Mouse (Mus musculus) liver, embryonic 11.5 days (tissue): ENCODE measurements around the gene Gtpbp8. TPM values are rescaled to one million over a fixed set of nuclear protein-coding genes. Genes with fewer than 3 reads are reported as not detected.

Experiments
- ATAC-seq: fragments of 200-750 bp; cut with Nextera tagmentation; replicated peaks from 2 replicates; pipeline ENCODE4 v1.8.0; 2017; ENCODE audit warnings: moderate number of reproducible peaks, mild to moderate bottlenecking, moderate TSS enrichment, moderate library complexity; ENCODE audit not compliant: low FRiP score
- DNase-seq: peaks from one replicate; pipeline ENCODE4 v3.0.0-alpha.2; 2017; ENCODE audit warnings: low spot score
- H3K27ac ChIP-seq: fragments of 300-500 bp; sonication (generic); 2 replicates; pipeline ENCODE4 v1.5.1; 2014; ENCODE audit warnings: mild to moderate bottlenecking, low read depth, low read length, control low read depth
- H3K27me3 ChIP-seq: fragments of 300-500 bp; sonication (generic); replicated peaks from 2 replicates; pipeline ENCODE4 v1.6.1; 2014; ENCODE audit warnings: low read length, mixed read lengths; ENCODE audit not compliant: control insufficient read depth, insufficient read depth
- H3K36me3 ChIP-seq: fragments of 300-500 bp; sonication (generic); 2 replicates; pipeline ENCODE4 v1.6.1; 2014; ENCODE audit warnings: mild to moderate bottlenecking, low read length, moderate library complexity, mixed read lengths; ENCODE audit not compliant: control insufficient read depth, insufficient read depth
- H3K4me1 ChIP-seq: fragments of 300-500 bp; sonication (generic); replicated peaks from 2 replicates; pipeline ENCODE4 v1.6.1; 2014; ENCODE audit warnings: low read length, mixed read lengths; ENCODE audit not compliant: control insufficient read depth, insufficient read depth
- H3K4me2 ChIP-seq: fragments of 300-500 bp; sonication (generic); 2 replicates; pipeline ENCODE4 v1.6.1; 2014; ENCODE audit warnings: mild to moderate bottlenecking, control low read depth, moderate library complexity
- H3K4me3 ChIP-seq: fragments of 300-500 bp; sonication (generic); 2 replicates; pipeline ENCODE4 v1.5.1; 2014; ENCODE audit warnings: low read depth, low read length, control low read depth
- H3K9ac ChIP-seq: fragments of 300-500 bp; sonication (generic); 2 replicates; pipeline ENCODE4 v1.6.1; 2014; ENCODE audit warnings: low read depth, low read length, control low read depth
- H3K9me3 ChIP-seq: fragments of 300-500 bp; sonication (generic); 2 replicates; pipeline ENCODE4 v1.6.1; 2016; ENCODE audit warnings: low read length, inconsistent platforms, mixed read lengths; ENCODE audit not compliant: control insufficient read depth
- WGBS: fragments of 180-500 bp; shearing (Covaris S2); extraction: QIAGEN DNeasy Blood & Tissue Kit; methylation state at CpG from one replicate; pipeline ENCODE4 v1.1.7; 2014; 5-methylcytosine and 5-hydroxymethylcytosine counted together
- polyA plus RNA-seq: library from polyadenylated mRNA; unstranded; fragments of >200 nt; fragmentation: Nextera tagmentation; extraction: Ambion mirVana; gene quantifications from 2 replicates; pipeline ENCODE4 v1.2.1, GENCODE M21; 2014

The Gtpbp8 gene
- polyA plus RNA-seq = 30.3 and 32.5 TPM in 2 replicates

DNA sequence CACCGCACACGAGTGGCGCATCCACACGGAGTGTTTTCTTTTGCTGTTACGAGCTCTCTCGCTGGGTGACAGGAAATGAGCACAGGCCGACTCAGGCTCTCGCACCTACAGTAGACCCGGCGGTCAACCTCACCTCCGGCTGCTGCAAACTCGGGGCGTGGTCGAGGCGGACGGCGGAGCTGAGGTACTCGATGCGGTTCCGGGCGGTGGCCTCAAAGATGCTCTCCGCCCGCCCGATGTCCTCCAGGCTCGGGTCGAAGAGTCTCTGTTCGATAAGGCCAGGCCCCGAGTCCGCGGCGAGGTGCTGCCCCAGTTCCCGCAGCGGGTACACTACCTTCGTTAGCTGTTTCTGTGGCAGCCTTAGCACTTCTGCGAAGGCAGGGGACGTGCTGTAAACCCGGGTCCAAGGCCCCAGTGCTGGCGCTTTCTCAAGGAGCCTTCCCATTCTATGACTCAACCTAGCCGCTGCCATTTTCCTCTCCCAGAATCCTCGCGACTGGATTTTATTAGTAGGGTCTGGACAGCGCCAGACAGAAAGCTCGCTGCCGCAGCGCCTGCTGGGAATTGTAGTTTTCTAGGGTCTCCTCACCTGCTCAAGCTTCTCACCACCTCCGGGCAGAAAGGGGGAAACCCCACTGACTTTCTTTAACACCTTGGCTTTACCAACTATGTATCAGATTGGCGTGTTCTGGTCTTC, at the start of gene Gtpbp8:
TSS of gene Gtpbp8 (minus strand) at position 498 of the 697 bp plus-strand sequence.
- Histone ChIP-seq H3K27me3 (no peaks in the 10 kb centered on the region), H3K9ac (peak within 1 kb of the TSS; percentile 80)
- peak; percentile 91 for ATAC-seq

DNA sequence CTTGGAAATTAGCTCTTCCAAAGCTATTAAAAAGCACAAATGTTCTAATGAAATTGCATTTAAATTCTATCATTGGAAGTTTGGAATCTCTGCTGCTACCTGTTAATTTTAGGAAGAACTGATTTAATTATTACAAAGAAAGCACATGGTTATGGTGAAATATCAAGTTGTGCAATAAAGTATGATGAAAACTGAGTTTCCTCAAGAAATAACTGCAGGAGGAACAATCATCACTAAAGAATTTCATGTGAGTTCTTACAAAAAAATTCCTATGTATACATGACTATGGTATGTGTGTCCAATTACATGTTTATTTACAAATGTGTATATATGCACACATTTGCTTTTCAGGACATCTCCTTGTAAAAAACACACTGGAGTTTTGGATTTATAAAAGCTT, 48.3 kb upstream of the Gtpbp8 start:
- no peak overlapping the region for H3K9ac ChIP-seq
- ATAC-seq = no peak
- no peak for DNase-seq
- H3K4me1 ChIP-seq = no peaks in the 10 kb centered on the region
- H3K27ac ChIP-seq = no peak overlapping the region
- no peak overlapping the region for H3K4me3 ChIP-seq
- H3K36me3 ChIP-seq = no peaks in the 10 kb centered on the region
- H3K27me3 ChIP-seq = no peaks in the 10 kb centered on the region
- H3K4me2 ChIP-seq = no peak overlapping the region
- no peaks in the 10 kb centered on the region for H3K9me3 ChIP-seq

More for the DNA sequence above, at the start of gene Gtpbp8:
- Histone ChIP-seq H3K4me3 (peak within 1 kb of the TSS; percentile 80), H3K9me3 (no peaks in the 10 kb centered on the region), H3K27ac (peak within 1 kb of the TSS; percentile 84), H3K4me1 (no peaks in the 10 kb centered on the region; the same call in 1 of the 2 replicates), H3K36me3 (peaks cover 5% of the 10 kb centered on the region; the same call in 1 of the 2 replicates), H3K4me2 (peak within 1 kb of the TSS; percentile 88)
- WGBS = under 1% methylated on average over 47 of the region's 47 CpGs
- DNase-seq = peak; percentile 84

DNA sequence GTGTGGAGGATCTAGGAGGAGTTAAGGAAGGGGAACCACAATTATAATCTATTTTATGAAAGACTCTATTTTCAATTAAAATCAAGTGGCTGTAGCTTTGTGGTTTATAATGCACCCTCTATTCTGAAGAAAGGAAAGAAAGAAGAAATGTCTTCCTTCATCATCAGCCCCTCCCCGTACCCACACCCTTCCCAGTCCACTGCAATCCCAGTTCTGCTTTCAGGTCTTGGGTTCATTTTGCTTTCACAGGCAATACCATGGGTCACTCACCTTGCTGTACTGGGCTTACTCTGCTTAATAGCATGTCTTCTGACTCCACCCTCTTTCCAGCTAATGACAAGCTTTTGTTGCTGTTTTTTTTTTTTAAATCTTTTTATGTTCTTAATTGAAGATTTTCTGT, 40.8 kb upstream of the Gtpbp8 start:
- no peak overlapping the region for H3K4me3 ChIP-seq
- no peaks in the 10 kb centered on the region for H3K36me3 ChIP-seq
- WGBS = 81% methylated on average over 1 of the region's 1 CpGs
- DNase-seq (no peak), ATAC-seq (no peak)
- no peak overlapping the region for H3K4me2 ChIP-seq
- no peaks in the 10 kb centered on the region for H3K9me3 ChIP-seq
- no peak overlapping the region for H3K9ac ChIP-seq
- H3K27ac ChIP-seq = no peak overlapping the region
- H3K27me3 ChIP-seq = no peaks in the 10 kb centered on the region
- no peaks in the 10 kb centered on the region for H3K4me1 ChIP-seq

DNA sequence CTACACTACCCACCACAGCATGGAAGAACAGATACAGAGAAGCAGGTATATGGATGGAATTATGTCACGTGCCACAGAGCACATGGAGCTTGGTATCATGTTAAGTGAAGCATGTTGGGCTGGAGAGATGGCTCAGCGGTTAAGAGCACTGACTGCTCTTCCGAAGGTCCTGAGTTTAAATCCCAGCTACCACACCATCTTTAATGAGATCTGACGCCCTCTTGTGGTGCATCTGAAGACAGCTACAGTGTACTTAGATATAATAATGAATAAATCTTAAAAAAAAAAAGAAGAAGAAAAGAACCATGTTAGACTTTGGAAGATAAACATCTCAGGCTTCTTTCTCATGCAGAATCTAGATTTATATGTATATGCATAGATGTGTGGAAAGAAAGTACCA, 34.6 kb upstream of the Gtpbp8 start:
- H3K36me3 ChIP-seq = no peaks in the 10 kb centered on the region
- no peaks in the 10 kb centered on the region for H3K27me3 ChIP-seq
- no peaks in the 10 kb centered on the region for H3K4me1 ChIP-seq
- 64% methylated on average over 4 of the region's 4 CpGs for WGBS
- DNase-seq = no peak
- no peak overlapping the region for H3K9ac ChIP-seq
- no peak overlapping the region for H3K27ac ChIP-seq
- H3K4me3 ChIP-seq = no peak overlapping the region
- H3K9me3 ChIP-seq = no peaks in the 10 kb centered on the region
- ATAC-seq = no peak
- H3K4me2 ChIP-seq = no peak overlapping the region

DNA sequence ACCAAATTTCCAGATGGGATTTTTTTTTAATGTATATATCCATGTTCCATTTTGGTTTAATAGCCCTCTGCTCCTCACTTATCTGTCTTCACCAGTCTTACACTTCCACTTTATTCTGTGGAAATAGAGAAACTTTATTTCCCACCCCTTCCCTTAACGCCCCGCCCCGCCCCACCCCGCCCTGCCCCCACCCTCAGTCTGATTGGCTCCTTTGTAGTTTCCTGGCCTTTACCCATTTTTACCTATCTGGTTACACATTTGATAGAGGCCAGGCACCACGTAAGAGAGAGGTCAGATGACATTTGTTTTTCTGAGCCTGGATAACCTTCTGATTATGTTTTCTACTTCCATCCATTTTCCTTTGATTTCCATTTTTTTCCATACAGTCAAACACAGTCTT, 33.3 kb upstream of the Gtpbp8 start:
- H3K27me3 ChIP-seq = no peaks in the 10 kb centered on the region
- H3K27ac ChIP-seq = no peak overlapping the region
- H3K36me3 ChIP-seq = no peaks in the 10 kb centered on the region
- 79% methylated on average over 5 of the region's 5 CpGs for WGBS
- H3K9me3 ChIP-seq = no peaks in the 10 kb centered on the region
- no peak overlapping the region; the same call in 1 of the 2 replicates for H3K4me2 ChIP-seq
- H3K9ac ChIP-seq = no peak overlapping the region
- no peaks in the 10 kb centered on the region for H3K4me1 ChIP-seq
- no peak overlapping the region for H3K4me3 ChIP-seq
- DNase-seq = no peak
- peak; percentile 48 for ATAC-seq

DNA sequence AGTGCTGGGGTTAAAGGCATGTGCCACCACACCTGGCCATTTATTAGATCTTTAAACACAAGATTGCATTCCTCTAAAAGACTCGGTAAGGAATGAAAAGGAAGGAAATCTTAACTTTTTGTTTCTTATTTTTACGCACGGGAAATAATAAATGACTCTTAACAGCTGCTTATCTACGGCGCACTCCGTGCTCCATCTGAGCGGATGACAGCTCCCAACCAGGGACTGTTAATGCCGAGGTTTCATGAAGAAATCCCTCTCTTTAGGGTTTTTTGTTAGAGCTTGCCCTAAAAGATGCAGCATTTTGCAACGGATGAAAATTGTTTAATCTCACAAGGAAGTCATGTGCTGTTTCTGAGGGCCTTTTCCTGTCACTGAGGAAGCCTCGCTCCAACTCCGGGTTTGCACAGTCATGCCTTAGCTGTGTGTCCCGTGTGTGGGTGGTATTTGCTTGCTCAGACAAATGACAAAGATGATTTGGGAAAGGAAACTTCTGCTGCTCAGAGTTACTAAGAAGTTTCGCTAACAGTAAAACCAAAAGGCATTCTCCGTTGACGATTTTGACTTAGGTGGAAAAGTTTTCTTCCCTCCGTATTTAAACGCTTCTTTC, 32.5 kb upstream of the Gtpbp8 start:
- H3K4me2 ChIP-seq = peak overlapping the region; percentile 56
- no peak overlapping the region for H3K9ac ChIP-seq
- H3K27me3 ChIP-seq = no peaks in the 10 kb centered on the region
- H3K36me3 ChIP-seq = no peaks in the 10 kb centered on the region
- no peaks in the 10 kb centered on the region for H3K4me1 ChIP-seq
- no peak overlapping the region for H3K27ac ChIP-seq
- peak; percentile 81 for ATAC-seq
- peak overlapping the region; percentile 18; the same call in 1 of the 2 replicates for H3K4me3 ChIP-seq
- WGBS = 33% methylated on average over 17 of the region's 17 CpGs
- H3K9me3 ChIP-seq = no peaks in the 10 kb centered on the region
- DNase-seq = peak; percentile 40

DNA sequence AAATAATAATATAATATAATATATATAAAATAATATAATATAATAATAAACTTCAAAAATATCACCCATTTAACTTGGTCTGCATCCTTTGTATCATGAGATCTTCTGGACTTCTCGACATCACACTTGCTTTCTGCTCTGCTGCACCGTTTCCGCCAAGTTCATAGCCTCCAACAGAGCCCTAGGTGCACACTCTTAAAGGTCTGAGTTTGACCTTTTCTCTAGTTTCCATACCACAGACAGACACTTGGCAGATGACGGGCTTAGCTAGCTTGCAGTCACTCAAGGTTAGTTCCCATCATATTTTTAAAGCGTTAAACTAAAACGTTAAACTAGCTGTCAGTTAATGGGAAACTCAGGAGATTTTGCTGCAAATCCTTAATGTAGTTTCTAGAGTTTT, 28.0 kb upstream of the Gtpbp8 start:
- 84% methylated on average over 6 of the region's 6 CpGs for WGBS

DNA sequence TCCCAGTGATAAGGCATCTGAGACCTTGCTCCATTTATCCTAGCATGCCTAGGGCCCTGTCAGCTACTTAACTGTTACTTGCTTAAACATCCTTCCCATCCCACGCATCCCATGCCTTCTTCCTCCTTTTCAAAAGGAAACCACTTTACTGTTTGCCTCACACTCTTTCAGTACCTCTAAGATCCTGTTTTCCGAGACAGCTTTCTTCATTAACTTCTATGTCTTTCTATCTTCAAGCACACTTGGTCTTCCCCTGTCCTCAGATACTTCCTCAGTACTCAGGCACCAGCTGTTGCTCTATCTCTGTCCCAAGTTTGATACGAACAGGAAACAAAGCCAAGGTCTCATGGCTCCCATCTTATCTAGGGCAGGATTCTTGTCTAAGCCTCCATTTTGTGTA, 27.5 kb upstream of the Gtpbp8 start:
- H3K27ac ChIP-seq = no peak overlapping the region
- ATAC-seq (no peak), DNase-seq (no peak)
- H3K4me3 ChIP-seq = no peak overlapping the region
- H3K4me1 ChIP-seq = no peaks in the 10 kb centered on the region; the same call in 1 of the 2 replicates
- H3K36me3 ChIP-seq = no peaks in the 10 kb centered on the region
- 49% methylated on average over 3 of the region's 3 CpGs for WGBS
- no peak overlapping the region for H3K9ac ChIP-seq
- no peaks in the 10 kb centered on the region for H3K27me3 ChIP-seq
- no peak overlapping the region for H3K4me2 ChIP-seq
- H3K9me3 ChIP-seq = no peaks in the 10 kb centered on the region

More for the DNA sequence above, 28.0 kb upstream of the Gtpbp8 start:
- DNase-seq (no peak), ATAC-seq (no peak)
- Histone ChIP-seq H3K4me2 (no peak overlapping the region), H3K27me3 (no peaks in the 10 kb centered on the region), H3K4me3 (no peak overlapping the region), H3K4me1 (no peaks in the 10 kb centered on the region; the same call in 1 of the 2 replicates), H3K36me3 (no peaks in the 10 kb centered on the region), H3K9ac (no peak overlapping the region), H3K27ac (no peak overlapping the region), H3K9me3 (no peaks in the 10 kb centered on the region)

DNA sequence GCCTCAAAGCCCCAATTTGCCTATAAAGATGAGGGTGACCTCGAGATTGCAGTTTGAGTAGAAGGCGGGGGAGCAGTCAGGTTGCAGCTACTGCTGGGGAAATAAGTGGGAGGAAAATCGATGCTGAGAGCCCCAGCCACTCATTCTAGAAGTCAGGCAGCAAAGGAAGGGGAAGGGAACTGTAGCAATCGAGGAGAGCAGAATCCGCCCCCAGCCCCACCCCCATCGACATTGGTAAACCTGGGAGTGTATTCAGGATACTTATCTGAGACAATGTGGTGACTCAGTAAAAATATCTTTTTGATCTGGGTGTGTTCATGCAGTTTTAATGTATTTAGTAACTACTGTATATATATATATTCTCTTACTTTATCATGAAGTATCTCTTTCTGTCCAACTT, 26.4 kb upstream of the Gtpbp8 start:
- no peak for DNase-seq
- H3K4me3 ChIP-seq = no peak overlapping the region
- no peaks in the 10 kb centered on the region for H3K36me3 ChIP-seq
- no peaks in the 10 kb centered on the region for H3K9me3 ChIP-seq
- 47% methylated on average over 6 of the region's 6 CpGs for WGBS
- H3K4me1 ChIP-seq = no peaks in the 10 kb centered on the region; the same call in 1 of the 2 replicates
- no peak overlapping the region for H3K9ac ChIP-seq
- H3K27me3 ChIP-seq = no peaks in the 10 kb centered on the region
- no peak overlapping the region for H3K27ac ChIP-seq
- no peak overlapping the region for H3K4me2 ChIP-seq
- ATAC-seq = no peak
